Mouse (Mus musculus) thymus, postnatal 36 days (tissue): ENCODE results near the gene Glud1.
A peak's percentile ranks its signal among the peaks of the same experiment; 100 is the strongest.

Experiments used
- DNase-seq, 2 experiments: peaks; one replicate each; pipeline ENCODE4 v3.0.0; 2022; ENCODE audit warnings: mixed read lengths in 2 of 2

Gene Glud1

DNA sequence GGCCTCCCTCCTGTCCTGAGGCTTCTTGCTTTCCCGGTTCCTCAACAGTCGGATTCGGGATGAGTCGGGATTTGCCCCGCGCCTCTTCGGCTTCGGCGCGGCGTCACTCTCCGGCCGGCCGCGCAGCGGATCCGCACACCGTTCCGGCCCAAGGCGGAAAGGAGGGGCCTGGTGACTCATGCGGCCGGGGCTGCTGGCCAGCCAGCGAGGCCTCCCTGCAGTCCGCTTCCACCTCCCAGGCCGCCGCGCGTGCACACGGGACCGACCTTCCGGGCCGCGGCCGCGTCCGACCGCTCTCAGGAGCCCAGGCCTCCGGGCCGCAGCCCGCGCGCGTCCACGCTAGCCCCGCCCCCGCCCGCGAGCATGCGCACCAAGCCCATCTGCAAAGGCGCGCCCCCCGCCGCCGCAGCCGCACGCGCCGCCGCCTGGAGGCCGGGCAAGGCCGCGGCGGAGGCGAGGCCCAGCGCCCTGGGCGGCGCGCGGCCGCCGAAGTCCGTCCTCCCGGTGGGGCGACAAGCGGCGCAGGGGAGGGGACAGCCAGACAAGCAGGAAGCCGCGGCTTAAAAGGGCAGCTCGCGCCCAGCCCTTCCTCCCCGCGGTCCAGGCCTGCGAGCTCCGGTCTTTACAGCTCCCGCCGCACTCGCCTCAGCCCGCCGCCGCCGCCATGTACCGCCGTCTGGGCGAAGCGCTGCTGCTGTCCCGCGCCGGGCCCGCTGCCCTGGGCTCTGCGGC, at the start of gene Glud1, which contains the start of gene Shld2:
TSS of gene Glud1 (plus strand) at position 494 of the 732 bp plus-strand sequence.
TSS of gene Shld2 (minus strand) at position 260 of the 732 bp plus-strand sequence.
- DNase-seq: peak; percentile 91 to 92

DNA sequence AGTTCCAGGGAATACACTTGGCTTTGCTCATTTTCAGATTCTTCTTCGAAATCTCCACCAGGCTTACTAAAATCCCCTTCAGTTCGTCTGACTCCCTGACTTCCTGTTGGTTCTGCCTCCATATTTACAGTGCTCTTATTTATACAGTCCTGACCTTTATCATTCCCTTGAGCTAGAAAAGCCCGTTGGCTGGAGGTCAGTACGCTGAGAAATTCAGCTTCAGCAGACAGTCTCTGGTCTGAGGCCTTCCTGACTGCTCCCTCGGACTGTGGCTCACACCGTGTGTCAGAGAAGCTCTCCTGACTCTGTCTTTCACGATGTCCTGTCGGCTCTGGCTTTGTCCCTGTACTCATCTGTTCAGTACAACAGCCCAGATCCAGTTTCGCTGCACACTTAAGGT, 42.5 kb upstream of the Glud1 start:
- no peak for DNase-seq

DNA sequence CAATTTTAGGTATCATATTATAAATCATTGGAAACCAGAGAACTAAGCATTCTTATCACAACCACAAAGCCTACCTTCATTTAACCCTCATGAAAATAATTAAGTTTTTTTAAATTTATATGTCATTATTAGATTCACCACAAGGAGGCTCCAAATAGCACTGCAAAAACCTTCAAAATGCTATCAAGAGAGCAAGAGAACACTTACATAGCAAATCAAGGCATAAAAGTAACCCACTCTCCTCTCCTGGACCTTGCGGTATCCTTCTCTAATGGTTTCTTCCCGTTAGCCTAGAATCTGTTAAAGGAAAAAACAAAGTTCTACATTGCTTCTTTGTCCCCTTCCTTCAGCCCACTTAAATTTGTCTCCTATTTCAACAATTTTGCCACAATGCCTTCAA, 37.2 kb upstream of the Glud1 start:
- DNase-seq: no peak

DNA sequence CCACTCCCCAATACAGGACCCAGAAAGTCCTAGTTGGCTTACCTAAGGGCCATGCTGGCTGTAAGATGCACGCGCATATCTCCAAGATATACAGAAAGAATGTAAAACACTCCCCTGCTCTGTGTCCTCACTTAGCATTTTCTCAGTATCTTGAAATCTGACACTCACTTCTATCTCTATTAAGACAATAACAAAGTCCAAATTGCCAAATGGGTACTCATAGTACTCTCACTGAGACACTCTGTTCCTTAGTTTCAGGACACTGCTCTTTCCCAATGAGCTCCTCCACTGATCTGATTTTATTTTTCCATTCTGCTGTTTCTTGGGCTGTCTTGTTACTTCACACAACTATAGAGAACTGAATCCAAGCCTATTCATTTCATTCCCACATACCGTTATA, 36.4 kb upstream of the Glud1 start:
- no peak for DNase-seq

DNA sequence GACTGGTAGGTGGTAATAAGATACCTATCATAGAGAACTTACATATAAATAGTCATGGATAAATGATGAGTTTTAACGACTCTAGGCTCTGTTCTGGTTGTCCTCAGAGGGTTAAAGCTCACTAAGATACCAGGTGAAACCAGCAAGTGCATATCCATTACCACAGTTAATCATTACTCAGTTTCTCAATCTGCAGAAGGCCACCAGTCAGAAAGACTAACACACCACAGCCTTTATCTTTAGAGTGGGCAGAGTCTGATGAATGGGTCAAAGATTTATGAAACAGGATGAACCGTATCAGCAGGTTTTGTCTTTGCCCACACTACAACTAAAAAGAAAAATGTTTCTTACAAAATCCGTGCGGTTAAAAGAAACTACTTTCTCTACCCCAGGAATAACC, 35.3 kb upstream of the Glud1 start:
- no peak for DNase-seq

DNA sequence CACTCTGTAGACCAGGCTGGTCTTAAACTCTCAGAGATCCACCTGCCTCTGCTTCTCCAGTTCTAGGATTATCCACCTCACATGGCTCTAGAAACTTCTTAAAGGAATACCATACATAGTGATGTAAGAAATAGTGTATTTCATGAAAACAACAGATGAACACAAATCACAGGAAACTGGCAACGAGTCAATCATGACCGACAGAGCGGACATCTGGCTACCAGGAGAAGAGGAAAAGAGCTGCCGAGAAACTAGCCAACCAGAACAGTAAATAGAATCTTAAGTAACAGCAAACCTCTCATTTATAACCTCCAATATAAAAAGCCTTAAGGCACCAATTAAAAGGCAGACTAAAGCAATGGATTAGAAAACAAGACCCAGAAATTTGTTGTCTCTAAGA, 30.8 kb upstream of the Glud1 start:
- DNase-seq: no peak

DNA sequence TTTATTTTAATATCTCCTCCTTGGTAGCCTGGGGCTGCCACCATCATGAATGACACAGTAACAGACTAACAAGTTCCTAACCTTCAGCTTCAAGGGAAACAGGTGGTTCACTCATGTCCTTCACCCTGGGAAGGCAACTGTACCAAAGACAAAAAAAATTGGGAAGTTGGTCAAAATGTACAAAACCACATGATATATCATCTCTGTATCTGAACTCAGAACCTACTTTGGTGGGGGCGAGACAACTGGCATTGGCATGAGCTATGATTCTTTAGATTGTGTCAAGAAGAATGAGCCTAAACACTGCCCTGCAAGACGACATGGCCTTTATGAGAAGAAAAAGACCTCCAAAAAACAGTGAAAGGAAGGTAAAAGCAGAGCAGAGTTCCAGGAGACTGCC, 29.7 kb upstream of the Glud1 start:
- no peak for DNase-seq

DNA sequence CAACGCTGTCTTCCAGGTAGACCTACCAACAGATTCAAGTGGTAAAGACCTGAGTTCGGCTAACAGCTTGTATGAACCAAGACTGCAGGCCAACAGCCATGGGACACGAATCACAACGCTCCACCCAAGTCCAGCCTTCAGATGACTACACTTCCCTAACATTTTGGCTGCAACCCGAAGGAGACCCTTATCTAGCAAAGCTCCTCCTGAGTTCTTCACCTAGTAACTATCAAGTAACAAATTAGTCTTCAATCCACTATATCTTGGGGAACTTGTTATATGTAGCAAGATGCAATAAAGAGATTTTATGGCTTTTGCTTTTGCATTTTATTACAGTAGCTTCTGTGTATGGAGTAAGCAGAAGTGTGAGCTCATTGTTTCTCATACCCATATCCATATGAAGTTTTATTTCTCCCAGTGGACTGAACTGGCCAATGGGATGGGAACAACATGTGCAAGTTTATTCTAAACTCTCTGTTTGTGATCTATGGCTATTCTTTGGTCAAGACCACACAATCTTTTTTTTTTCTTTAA, 28.7 kb upstream of the Glud1 start:
- DNase-seq: no peak

DNA sequence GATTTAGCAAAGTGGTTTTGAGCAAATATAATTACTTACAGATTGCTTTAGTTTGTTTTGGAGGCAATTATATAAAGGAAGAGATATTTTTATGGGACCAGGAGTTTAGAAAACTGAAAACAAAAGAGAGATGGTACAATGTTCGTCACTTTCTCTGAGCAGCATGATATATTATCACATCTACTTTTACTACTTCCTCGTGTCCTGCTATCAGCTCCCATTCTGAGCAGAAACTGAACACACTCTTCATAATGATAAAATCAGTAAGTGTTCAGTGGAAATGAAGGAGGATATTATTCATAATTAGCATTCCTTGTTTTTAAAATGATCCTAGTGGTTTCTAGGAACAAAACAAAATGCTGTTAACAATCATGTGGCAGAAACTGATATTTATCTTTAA, 22.1 kb upstream of the Glud1 start:
- DNase-seq: no peak

DNA sequence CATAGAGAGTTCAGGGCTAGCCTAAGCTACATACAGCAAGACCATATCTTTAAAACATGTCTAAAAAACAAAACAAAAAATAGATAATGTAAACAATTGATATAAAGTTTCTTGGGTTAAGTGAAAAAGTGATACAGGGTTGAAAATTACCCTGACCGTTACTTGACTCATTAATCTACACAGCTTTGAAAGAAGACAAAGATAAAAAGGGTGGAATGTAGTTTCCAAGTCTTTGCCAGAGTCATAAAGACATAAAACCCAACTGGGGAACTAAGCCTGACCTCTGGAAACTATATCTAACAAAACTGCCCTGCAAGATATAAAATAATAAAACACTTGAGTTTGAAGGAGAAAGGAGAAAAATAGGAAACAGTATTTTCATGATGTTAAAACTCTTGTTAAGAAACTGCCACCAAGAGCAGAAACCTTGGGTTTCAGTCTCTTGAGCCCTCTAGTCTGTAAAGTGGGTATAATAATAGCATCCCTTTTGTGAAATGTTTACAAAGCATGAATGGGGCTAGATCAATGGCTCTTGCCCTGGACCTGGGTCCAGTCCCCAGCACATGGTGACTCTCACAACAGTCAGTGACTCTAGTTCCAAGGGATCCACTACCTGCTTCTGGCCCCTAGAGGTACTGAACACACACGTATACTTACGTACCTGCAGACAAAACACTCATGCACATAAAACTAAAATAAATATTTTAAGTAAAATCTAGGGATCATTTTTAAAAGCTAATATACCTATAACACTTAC, 21.1 kb upstream of the Glud1 start:
- no peak for DNase-seq

DNA sequence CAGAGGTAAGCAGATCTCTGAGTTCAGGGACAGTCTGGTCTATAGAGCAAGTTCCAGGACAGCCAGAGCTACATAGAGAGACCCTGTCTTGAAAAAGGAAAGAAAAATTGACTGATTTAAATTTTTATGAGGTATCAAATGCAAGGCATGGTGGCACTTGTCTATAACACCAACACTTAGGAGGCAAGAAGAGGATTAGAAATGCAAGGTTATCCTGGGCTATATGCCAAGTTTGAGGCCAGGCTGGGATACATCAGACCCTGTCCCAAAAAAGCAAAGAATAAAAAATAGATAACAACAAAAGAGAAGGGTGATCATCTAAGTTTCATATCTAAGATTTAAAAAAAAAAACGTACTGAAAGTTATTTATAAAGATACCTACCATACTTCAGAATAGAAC, 20.3 kb upstream of the Glud1 start:
- DNase-seq: no peak

DNA sequence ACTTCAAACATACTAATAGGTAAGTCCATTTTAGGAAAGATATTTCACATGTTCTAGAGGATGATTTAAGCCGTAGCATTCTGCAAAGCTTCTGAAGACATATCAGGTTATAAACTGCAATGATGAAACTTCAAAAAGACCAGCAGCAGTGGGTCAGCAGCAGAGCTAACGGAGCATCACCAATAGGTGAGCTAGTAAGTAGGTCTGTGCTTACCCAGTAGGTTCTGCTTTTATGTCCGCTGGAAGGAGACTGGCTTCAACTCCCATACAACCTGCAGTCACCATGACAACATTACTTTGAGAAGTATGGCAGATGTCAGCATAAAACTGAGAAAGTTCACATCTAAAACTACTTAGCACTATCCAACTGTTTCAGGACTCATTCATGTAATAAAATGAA, 16.9 kb upstream of the Glud1 start:
- DNase-seq: no peak

DNA sequence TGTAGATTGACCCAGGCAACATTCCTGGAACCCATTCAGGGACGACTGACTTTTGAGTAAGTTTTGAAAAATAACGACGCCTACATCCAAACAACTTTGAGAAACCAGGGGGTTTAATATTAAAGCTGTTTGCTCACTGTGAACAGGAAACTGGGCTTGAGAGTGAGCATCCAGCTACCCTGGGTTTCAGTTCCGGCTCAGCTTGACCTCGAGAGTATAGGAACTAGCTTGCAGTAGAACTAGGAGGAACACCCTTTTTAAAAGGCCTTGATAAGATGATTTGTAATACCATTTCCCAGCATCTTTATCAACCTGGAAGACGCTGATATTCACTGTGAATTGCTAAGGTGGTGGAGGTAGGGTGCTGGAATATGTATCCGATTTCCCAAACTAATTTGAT, 14.2 kb upstream of the Glud1 start:
- DNase-seq: no peak

DNA sequence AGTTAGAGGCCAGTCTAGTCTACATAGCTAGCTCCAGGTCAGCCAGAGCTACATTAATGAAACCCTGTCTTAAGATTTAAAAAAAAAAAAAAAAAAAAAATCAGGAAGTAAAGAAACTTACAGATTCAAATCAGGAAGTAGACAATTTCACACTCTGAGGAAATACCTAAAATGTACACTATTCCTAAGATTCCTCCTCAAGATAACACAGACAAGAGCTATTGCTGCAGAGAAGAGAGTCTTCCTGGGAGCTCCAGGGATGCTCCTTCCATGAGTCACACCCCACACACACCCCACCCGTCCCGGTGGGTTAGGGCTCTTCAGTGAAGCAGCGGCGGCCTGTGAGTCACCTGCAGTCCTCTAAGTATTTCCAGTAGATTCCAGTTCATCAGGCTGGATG, 13.5 kb upstream of the Glud1 start:
- DNase-seq: no peak

DNA sequence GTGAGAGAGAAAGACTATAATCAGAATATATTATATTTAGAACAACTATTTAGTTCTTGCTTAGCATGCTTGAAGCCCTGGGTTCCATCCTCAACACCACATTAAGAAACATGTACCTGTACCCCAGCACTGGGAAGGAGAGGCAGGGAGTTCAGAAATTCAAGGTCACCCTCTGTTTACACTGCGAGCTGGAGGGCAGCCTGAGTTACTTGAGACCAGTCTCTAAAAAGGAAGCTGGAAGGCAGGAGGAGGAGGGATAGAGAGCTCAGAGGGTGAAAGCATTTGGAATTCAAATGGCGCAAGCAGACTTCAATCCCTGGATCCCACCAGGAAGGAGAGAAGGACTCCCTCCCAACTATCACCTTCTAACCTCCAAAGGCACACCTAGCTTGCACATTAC, 12.9 kb upstream of the Glud1 start:
- DNase-seq: no peak

DNA sequence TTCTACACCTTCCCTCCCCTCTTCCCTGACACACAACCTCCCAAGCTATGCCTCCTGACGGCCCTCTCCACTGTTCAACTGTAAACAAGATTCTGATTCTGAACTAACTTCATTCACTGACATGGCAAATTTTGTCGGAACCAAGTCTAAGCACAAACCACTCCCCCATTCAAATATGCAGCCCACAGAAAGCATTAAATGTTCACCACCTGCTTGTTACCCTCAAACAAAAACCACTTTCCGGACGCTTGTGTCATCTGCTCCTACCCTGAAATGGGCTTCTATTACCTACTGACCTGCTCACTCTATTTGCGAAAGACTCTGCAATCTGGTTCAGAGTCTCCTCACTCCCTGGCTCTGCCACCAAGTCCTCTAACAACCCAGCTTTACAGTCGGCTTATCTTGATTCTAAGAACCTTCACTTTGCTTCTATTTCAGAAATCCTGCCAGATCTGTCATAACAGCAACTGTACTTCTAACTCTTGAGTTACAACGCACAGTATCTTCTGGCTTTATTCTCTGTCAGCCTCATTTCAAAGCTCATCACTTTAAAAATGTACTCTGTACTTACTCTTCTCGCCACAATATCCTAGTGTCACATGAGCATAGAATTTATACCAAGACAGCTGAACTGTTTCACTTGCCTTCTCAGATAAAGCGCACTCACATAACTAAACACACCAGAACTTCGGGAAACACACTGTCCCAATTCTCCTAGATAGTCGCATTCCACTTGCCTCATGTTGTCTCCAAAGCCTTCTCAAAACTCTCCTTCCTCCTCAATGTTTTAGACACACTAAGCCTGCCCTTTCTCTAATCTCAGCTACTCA, 11.4 kb upstream of the Glud1 start:
- DNase-seq: no peak

DNA sequence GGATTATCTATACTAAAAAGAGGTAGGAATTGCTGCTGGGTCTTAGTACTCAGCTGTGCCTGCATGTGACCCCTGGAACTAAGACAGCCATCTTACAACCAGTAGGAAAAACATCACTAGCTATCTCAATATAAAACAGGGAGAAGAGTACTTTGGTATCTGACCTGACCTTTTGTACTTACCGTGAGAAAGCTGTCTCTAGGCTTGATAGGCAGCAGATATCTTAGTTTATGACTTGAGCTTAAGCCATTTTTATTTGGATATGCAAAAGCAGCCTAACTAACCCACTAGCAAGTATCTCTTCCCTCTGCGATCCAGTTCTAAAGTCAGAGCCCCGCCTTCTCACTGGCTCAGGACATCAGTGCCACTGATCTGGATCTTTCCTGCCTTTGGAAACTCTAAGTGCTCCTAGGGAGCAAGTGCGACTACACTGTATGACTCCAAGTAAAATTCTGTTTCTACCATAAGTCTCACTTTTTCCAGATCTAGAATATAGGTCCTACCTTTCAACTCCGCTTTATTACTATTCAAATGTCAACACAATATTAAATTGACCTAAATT, 7.8 kb upstream of the Glud1 start:
- DNase-seq: no peak

DNA sequence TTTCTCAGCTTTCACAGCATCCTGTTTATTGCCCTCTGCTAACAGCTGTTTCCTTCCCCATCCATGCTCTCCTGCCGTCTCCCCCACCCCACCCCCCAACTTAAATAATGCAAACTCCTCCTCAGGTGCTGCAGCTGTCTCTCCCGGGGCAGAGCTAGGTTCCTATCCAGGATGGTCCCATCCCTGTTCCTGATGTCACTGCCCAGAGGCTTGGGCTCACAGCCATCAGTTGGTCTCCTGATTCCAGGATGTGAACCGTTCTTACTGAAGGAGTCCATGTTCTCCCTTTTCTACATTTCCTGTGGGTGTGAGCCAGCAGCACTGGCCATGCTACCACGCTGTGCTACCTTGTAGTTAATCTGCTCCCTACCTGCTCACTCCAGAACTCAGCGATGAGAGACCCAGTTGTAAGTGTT, 7.3 kb upstream of the Glud1 start:
- no peak for DNase-seq

DNA sequence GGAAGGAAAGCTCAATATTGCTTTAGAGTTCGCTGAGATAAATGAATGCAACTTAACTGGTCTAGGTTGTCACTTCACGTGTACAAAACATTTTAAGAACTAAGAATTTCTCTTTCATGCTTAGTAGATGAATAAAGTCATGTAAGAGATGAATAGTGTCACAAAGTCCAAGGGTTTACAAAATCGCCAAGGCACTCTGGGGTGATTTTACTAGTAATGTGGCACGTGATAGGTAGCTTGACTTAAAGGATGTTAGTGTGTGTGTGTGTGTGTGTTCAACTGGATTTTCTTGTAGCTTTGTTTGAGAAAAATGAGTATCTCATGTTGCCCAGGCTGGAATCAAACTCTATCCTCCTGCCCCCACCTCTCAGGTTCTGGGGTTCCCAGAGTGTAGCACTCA, 1.3 kb upstream of the Glud1 start:
- DNase-seq: no peak

DNA sequence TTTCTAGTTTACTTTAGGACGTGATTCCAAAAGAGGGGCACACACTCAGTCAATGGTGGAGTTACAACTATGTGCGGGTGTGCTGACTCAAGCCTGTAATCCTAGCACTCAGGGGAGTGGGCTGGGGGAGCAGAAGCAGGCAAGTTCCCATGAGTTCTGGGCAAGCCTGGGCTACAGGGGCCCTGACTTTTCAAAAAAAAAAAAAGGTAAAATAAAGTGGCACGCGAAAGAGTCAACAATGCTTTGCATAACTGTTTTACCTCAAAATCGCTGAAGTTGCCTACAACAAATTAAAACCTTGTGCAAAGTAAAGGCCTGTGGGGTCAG, 657 bp upstream of the Glud1 start:
- peak in 1 of 2 experiments; percentile 6 for DNase-seq

DNA sequence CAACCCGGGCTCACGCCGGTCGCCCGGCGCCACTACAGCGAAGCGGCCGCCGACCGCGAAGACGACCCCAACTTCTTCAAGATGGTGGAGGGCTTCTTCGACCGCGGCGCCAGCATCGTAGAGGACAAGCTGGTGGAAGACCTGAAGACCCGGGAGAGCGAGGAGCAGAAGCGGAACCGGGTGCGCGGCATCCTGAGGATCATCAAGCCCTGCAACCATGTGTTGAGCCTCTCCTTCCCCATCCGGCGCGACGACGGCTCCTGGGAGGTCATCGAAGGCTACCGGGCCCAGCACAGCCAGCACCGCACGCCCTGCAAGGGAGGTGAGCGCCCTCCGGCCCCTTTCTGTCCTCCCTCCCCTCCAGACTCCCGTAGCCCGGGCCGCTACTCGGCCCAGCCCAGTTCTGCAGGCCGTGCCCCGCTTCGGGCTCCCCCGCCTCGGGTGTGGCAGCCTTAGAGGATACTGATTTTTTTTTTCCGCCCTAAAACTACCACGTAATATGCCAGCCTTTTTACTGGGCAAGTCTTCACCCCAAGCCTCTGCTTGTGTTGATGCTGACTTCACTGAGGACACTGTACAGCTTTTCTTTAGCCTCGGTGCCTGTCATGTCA, 599 bp downstream of the Glud1 start:
- DNase-seq: peak; percentile 55 to 61

DNA sequence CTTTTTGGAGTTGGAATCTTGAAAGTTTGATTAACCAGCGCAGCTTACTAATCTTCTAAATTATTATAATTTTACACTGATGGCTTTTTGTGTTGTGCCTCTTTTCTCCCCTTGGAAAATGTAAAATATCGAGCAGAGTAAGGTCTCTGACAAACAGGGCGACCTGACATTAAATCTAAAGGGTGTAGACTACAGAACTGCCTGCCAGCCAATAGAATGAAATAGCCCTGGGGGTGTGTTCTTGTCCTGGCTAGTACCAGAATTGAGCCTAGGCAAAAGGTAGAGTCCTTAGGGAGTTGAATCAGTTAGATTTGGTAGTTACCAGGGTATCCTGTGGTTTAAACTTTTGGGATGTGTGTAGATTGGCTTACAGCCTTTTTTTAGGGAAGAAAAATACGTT, 1.2 kb downstream of the Glud1 start:
- no peak for DNase-seq
